Mouse (Mus musculus) layer of hippocampus, adult 11-12 months (tissue): ENCODE results near the gene Gm26920.

Experiments used
- DNase-seq: peaks from one replicate; pipeline ENCODE4 v3.0.0; 2022; ENCODE audit warnings: low spot score

Gm26920 gene

GRCm38 (mm10) chr7:30053591-30053990 is 36.6 kb downstream of the Gm26920 start:
- DNase-seq = no peak

GRCm38 (mm10) chr7:30050882-30051548 is 39.2 kb downstream of the Gm26920 start, which contains the start of gene Zfp14:
Gene Zfp14 (minus strand): TSS chr7:30051380.
- peak; percentile 92 for DNase-seq

GRCm38 (mm10) chr7:30048126-30048525 is 42.1 kb downstream of the Gm26920 start:
- DNase-seq = peak; percentile 29

- no peak for DNase-seq
Measured at GRCm38 (mm10) chr7:30044354-30044753, 45.9 kb downstream of the Gm26920 start.

GRCm38 (mm10) chr7:30034331-30034730 is 55.9 kb downstream of the Gm26920 start:
- no peak for DNase-seq

GRCm38 (mm10) chr7:30031379-30031778 is 58.8 kb downstream of the Gm26920 start:
- DNase-seq = no peak

- DNase-seq = no peak
Measured at GRCm38 (mm10) chr7:30030677-30031076, 59.5 kb downstream of the Gm26920 start.

GRCm38 (mm10) chr7:30028572-30028971 is 61.6 kb downstream of the Gm26920 start:
- no peak for DNase-seq

GRCm38 (mm10) chr7:30027331-30027730 is 62.9 kb downstream of the Gm26920 start:
- no peak for DNase-seq

GRCm38 (mm10) chr7:30025358-30025757 is 64.9 kb downstream of the Gm26920 start:
- no peak for DNase-seq

- DNase-seq = no peak
Measured at GRCm38 (mm10) chr7:30023800-30024199, 66.4 kb downstream of the Gm26920 start.

GRCm38 (mm10) chr7:30023324-30023723 is 66.9 kb downstream of the Gm26920 start:
- DNase-seq = no peak

- DNase-seq = no peak
Measured at GRCm38 (mm10) chr7:30019543-30019942, 70.7 kb downstream of the Gm26920 start.

- no peak for DNase-seq
Measured at GRCm38 (mm10) chr7:30017226-30017625, 73.0 kb downstream of the Gm26920 start.

GRCm38 (mm10) chr7:30012956-30013363 is 77.2 kb downstream of the Gm26920 start:
- DNase-seq = peak; percentile 67

- DNase-seq = no peak
Measured at GRCm38 (mm10) chr7:30010551-30011195, 79.5 kb downstream of the Gm26920 start.

GRCm38 (mm10) chr7:30009321-30010085 is 80.7 kb downstream of the Gm26920 start:
- DNase-seq = peak; percentile 42

GRCm38 (mm10) chr7:30008020-30008690 is 82.1 kb downstream of the Gm26920 start:
- no peak for DNase-seq

GRCm38 (mm10) chr7:30007601-30008000 is 82.6 kb downstream of the Gm26920 start:
- DNase-seq = no peak
